Mouse (Mus musculus) brain, adult 2 months (tissue): Measurements from ENCODE around the gene Olfr1378.

Source experiments
- DNase-seq: peaks from one replicate; pipeline ENCODE4 v3.0.0; 2011; ENCODE audit warnings: low read depth, low spot score

Gene Olfr1378

DNA sequence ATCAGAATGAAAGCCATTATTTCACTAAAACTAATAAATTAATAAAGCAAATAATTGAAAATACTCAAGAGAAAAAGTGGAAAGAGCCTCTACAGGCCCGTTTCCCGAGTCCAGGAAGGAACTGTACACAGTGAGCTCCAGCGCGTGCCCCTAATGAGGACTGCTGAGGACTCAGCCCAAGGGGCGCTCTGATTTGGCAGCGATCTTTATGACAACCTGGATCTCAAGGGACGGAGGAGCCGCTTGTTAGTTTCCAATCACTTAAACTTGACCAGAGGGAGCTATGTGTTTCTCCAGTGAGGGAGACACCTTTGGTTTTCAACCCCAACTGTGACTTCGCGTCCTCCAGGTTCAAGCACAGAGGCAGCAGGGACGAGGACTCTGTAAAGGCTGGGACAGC lies at the start of gene Olfr1378:
TSS of gene Olfr1378 (plus strand) at position 301 of the 400 bp plus-strand sequence.
- no peak for DNase-seq

DNA sequence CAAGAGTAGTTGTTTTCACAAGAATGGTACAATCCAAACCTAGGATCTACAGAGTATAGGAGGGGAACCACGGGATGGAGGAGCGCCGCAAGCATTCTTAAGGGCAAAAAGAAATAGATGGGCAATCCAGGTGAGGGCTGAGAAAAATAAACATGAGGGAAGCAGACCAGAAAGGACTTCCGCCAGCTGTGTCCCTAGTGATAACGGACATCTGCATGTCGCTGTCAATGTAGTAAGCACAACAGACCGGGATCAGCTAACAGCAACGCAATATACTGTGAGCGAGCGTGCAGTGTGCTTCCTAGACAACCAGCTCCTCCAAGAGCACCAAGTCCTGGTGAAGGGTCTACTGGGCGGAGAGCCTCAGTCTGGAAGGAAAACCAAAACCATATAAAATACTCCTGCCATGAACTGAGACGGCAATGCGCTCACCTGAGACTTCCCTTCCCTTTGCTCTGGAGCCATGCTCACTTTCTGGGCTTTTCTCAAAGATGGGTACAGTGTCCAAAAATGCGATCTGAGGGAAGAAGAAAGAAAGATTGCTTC lies 35.8 kb upstream of the Olfr1378 start:
- peak; percentile 47 for DNase-seq

DNA sequence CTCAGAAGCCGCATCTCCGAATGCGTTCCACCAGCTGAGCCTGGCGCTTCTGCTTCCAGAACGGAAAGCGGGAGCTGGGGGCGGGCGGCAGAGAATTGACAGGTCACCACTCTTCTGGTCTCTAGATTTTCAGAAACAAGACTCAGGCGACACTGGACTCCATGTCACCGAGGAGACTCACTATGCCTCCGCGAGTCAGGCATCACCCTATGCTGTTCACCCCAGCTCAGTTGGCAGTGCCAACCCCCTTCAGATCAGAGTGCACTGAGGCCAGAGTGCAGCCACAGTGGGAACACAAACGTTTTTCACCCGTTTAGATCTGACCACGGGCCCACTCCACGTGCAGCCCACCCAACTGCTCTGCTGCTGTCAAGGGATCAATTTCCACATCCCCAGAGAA lies 35.3 kb upstream of the Olfr1378 start:
- DNase-seq = peak; percentile 50

DNA sequence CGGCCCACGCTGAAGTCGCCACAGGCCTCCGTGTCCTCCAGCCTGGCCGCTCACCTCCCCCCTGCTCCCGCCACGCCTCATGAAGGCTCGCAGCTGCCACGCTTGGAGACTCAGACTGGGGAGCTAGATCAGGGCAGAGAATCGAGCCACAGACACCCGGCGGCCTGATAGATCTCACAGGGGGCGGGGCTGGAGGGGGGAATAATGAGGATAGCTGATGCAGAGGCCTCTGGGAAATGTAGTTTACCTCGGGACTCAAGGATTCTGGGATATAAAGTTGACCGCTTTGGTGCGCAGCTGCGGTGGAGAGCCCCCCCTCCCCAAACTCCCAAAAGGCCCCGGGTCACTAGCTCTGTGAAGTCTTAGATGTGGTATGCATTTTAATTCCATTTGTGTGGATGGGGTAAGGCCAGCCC lies 34.9 kb upstream of the Olfr1378 start, which contains the start of gene Zfp354b:
TSS of gene Zfp354b (minus strand) at position 183 of the 416 bp plus-strand sequence.
- DNase-seq = peak; percentile 98

DNA sequence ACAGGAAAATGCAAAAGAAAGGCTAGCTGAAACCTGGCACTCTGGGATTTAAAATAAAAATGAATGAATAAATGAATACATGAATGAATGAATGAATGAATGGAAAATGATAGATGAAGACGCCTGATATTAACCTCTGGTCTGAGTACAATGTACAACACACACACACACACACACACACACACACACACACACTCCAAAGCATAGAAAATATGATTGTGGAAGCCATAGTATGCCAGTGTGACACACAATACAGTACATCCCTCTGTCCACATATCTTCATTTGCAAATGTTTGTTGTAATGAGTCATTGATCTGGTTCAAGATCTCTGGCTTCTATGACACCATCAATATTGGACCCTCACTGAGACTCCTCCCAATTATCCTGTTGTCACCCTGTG lies 34.3 kb upstream of the Olfr1378 start:
- no peak for DNase-seq

DNA sequence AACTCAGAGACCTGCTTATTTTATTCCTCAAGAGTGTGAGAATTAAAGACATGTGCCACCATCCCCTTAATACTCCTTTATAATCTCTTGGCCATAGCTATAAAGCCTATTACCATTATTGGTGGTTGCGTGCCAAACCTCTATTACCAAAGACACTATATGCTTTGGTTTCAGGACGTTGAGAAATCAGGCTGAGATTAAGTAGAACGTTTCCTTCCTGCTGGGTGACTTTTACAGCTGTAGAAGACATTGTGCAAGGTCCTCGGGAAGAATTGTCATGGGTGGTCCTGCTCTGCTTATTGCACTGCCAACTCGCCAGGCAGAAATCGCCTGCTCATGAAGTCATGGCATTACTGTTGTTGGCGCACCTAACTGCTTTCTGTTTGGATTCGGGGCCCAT lies 27.9 kb upstream of the Olfr1378 start:
- DNase-seq = no peak

DNA sequence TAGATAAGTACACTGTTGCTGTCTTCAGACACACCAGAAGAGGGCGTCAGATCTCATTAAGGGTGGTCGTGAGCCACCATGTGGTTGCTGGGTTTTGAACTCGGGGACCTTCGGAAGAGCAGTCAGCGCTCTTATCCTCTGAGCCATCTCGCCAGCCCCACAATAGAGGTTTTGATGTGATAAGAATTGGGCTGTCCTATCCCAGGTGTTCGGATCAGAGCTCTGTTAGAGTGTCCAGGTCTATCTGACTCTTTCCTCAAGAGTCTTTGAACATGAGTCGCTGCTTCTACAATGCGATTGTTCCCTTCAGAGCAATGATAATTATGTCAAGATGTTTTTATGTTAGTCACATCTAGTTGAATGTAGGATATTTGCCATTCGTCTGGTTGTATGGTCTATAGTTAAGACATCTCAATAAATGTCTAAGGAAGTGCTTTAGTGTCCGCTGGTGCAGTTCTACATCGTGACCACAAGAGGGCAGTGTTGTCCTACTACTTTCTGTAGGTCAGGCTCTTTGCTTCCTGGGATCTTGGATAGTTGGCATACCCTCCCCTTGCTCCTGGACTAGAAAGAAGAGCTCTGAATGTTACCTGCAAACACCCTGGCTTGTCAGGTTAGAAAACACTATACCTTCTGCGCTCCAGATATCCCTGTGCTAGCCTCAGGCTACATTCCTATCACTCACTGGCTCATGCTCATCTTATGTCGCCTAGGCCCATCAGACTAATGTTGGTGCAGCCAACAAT lies 26.5 kb upstream of the Olfr1378 start:
- peak; percentile 79 for DNase-seq

DNA sequence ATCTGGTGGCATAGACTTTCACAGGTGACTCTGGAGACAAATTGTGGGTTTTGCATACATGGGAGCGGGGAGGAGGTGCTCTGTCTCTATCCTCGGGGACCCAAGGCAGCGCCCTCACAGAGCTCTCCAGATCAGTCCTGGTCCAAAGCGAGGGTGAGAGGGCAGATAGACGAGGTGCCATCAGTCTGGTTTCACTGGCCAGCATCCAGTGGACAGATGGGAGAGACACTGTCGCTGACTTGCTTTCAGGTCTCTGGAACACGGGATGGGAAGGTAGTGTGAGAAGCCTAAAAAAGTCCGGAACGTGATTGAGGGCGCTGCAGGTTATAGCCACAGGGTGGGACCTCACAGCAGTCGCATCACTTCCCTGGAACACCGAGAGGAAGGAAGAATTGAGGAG lies 23.9 kb upstream of the Olfr1378 start:
- DNase-seq = peak; percentile 16

DNA sequence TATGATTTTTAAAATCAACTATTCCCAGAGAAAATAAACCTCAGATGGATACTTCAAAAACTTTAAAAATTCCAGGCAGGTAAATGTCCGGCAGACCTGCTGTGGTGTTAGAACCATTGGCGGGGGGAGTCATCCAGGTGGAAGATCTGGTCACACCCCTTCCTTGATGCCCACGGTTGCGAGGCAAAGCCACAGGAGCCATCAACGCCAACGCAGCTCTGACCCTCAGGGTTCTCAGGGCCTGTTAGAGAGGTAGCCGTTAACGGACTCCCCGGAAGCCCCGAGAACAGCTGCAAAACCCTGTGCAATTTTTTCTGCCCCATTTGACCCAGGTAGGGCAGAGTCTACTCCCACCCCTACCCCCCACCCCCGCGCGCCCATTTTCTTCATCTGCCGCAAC lies 22.8 kb upstream of the Olfr1378 start, which contains the start of gene 4933414I15Rik:
TSS of gene 4933414I15Rik (minus strand) at position 260 of the 400 bp plus-strand sequence.
- DNase-seq = no peak

DNA sequence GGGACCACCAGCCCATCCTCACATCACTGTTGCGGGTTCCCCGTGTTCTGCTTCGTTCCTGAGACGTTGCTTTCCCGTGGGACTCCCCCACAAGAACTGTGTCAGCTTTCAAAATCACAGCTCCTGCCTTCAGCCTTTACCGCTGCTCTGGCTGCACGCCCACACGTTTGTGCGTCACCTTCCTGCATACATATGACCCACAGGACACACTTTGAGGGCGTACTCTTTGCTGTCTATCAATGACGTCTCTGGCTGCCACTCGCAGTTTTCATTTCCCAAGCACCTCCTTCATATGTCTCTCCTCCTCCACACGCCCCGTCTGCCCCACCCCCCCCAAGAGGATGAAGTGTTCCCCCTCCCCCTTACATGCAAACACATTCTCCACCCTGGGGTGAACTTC lies 14.0 kb upstream of the Olfr1378 start:
- peak; percentile 89 for DNase-seq

DNA sequence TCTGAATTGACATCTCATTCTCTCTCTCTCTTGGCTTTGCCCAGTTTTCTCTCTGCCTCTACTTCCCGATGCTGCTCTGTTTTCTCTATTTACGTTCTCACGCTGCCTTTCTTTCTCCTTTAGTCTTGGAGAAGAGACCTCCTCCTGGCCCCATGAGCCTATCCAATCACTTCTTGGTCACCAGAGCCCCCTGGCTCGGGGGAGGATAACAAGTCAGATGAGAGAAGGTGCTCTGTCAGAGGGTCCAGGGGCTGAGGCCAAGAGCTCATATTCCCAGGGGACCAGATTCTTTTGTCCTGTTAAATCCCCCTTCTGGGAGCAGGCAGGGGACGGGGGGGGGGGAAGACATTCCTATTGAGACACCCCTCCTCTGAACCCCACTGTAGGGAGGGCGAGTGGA lies 12.7 kb upstream of the Olfr1378 start, which contains the start of gene Prop1:
TSS of gene Prop1 (minus strand) at position 101 of the 400 bp plus-strand sequence.
- no peak for DNase-seq

DNA sequence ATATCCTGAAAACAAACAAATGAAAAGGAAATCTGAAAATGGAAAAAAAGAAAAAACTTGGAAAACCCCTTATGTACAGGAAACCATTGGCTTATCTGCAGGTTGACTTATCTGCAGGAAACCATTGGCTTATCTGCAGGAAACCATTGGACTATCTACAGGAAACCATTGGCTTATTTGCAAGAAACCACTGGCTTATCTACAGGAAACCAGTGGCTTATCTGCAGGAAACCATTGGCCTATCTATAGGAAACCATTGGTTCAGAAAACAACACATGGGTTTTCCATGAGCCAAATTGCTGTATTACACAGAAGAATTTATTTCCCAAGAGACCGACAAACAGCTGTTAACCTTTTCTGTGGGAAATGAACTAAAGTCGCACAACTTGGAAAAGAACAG lies 1.4 kb upstream of the Olfr1378 start:
- DNase-seq = no peak

DNA sequence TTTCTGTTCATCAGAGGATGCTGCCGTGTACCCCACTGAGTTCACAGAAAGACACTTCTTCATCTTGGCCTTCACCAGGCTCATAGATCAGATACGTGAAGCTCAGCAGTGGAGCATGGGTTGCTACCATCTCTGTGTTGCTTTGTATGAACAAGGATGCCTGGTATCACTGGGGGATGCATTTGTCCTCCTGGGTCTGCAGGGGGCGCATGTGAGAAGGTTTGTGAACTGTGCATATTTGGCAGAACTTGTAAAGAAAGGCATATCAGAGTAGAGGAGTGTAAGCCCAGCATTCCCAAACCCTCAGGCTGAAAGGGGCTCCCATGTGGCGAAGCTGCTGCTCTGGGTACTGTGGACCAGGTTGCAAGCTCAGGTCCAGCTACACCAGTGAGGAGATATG lies 10.9 kb downstream of the Olfr1378 start:
- peak; percentile 3 for DNase-seq

DNA sequence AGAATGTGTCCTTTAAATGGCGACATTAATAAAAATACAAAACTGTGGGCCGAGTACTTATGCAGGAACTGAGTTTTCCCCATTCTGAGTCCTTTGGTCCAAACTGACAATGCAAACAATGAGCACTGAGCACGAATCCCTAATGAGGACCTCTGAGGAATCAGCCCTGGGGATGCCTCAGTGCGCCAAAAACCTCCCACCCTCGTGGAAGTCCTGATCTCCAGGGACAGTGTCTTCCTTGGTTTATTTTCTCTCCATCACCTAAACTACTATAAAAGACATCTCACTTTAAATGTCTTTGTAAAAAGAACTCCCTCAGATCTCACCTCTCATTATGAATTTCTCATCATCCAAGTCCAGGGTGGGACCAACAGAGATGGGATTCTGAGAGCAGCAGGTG lies 15.3 kb downstream of the Olfr1378 start, which contains the start of gene Olfr1377:
TSS of gene Olfr1377 (plus strand) at position 301 of the 400 bp plus-strand sequence.
- DNase-seq = no peak

DNA sequence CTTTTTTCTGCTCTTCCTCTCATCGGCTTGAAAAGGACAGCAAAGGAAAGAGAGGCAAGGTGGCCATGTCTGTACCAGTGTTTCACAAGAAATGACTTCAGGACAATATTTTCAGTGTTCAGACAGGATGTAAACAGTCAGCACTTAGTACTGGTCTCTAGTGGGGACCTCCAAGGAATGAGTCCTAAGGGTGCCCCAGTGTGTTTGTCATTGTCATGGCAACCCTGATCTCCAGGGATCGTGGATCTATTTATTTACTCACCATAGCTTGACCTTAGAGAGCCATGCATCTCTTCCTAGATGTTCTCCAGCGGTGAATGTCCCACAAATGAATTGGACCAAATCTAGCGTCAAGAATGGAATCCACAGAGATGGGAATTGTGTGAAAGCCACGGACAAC lies 37.0 kb downstream of the Olfr1378 start, which contains the start of gene Olfr51:
TSS of gene Olfr51 (plus strand) at position 301 of the 400 bp plus-strand sequence.
- DNase-seq = no peak

DNA sequence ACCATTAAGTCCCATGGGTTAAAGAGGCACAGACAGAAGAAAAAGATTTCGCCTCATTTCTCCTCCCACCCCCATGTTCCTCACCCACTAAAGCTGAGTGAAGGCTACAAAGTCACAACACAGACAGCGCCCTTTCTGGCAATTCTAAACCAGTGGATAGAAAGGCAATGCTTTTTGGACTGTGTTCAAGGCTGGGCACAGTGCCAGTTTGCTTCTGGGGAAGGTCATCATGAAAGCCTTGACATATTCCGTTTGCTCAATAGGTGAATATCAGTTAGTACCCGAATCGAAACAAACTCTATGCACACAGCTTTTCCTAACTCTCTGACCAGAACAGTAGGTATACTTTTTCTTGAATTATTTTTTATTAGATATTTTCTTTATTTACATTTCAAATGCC lies 45.5 kb downstream of the Olfr1378 start:
- DNase-seq = peak; percentile 1

DNA sequence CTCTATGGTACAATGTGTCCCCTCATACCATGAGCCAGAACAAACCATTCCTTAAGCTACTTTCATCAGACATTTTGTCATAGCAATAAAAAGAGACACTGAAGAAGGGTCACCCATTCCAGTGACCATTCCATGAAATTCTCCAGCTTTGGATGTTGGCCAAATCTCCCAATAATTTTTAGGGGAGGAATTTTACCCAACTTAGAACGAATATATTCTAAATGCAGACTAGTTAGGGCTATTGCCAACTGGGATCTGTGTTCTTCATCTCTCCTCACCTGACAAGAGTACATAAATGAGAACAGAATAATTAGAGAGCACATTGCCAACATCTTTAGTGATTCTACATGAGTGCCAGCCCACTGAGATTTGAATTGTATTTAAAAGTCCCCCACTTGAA lies 47.6 kb downstream of the Olfr1378 start, which contains the start of gene Olfr54:
TSS of gene Olfr54 (plus strand) at position 301 of the 400 bp plus-strand sequence.
- DNase-seq = no peak

DNA sequence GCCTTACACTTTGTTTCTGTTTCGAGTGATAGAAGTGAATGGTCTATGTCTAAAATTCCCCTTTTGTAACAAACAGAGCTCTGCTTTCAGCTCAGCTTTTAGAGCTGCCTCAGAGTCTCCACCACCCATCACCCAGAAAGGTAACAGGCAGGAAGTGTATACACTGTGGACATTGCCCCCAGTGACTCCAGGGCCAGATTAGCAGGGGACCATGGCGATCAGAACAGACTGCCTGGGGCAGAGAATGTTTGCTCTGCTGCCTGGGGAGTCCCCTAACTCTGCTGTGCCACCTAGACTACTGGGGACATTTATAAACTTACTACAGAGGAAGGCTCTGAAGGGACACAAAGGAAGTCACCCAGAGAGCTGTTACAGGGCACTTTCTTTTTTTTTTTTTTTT lies 50.0 kb downstream of the Olfr1378 start:
- no peak for DNase-seq
